Mouse (Mus musculus) embryonic facial prominence, embryonic 10.5 days (tissue): ENCODE data around the gene Pqlc3. TPM values are rescaled to one million over a fixed set of nuclear protein-coding genes. Genes with fewer than 3 reads are reported as not detected.
"Not testable (repeated sequence)": the region's sequence is repeated elsewhere in the genome, so short reads cannot be mapped to it uniquely, and the experiment has no call there.

Source experiments
- DNase-seq: peaks from one replicate; pipeline ENCODE4 v3.0.0-alpha.2; 2017; ENCODE audit warnings: low spot score
- H3K27ac ChIP-seq: fragments of 300-500 bp; sonication (generic); replicated peaks from 2 replicates; pipeline ENCODE4 v1.5.1; 2016; ENCODE audit warnings: mild to moderate bottlenecking
- H3K27me3 ChIP-seq: fragments of 300-500 bp; sonication (generic); replicated peaks from 2 replicates; pipeline ENCODE4 v1.6.1; 2016; ENCODE audit warnings: low read depth, mild to moderate bottlenecking; ENCODE audit not compliant: poor library complexity, severe bottlenecking
- H3K36me3 ChIP-seq: fragments of 300-500 bp; sonication (generic); replicated peaks from 2 replicates; pipeline ENCODE4 v1.6.1; 2016; ENCODE audit warnings: mild to moderate bottlenecking, moderate library complexity
- H3K4me1 ChIP-seq: fragments of 300-500 bp; sonication (generic); 2 replicates; pipeline ENCODE4 v1.6.1; 2016
- H3K4me3 ChIP-seq: fragments of 300-500 bp; sonication (generic); 2 replicates; pipeline ENCODE4 v1.5.1; 2016; ENCODE audit warnings: mild to moderate bottlenecking, moderate library complexity
- H3K9me3 ChIP-seq: fragments of 300-500 bp; sonication (generic); 2 replicates; pipeline ENCODE4 v1.6.1; 2016; ENCODE audit warnings: mild to moderate bottlenecking
- WGBS: fragments of 180-500 bp; shearing (Covaris S2); methylation state at CpG from one replicate; pipeline ENCODE4 v1.1.7; 2016; 5-methylcytosine and 5-hydroxymethylcytosine counted together
- polyA plus RNA-seq: library from polyadenylated mRNA; unstranded; fragments of >200 nt; fragmentation: Nextera tagmentation; extraction: Ambion mirVana; gene quantifications from 2 replicates; pipeline ENCODE4 v1.2.1, GENCODE M21; 2016

Gene Pqlc3
- polyA plus RNA-seq, 1 experiment from 2014 or later: 5.5 TPM

GRCm38 (mm10) chr12:17032694-17033463 is 32.7 kb upstream of the Pqlc3 start:
- Histone ChIP-seq H3K36me3 (no peaks in the 10 kb centered on the region), H3K4me3 (no peak overlapping the region), H3K27ac (0 out of 2 replicates have a peak overlapping the region, but pooled peaks have one; percentile 10), H3K4me1 (no peaks in the 10 kb centered on the region), H3K9me3 (peaks cover 5% of the 10 kb centered on the region; the same call in 1 of the 2 replicates), H3K27me3 (no peaks in the 10 kb centered on the region)
- 39% methylated on average over 13 of the region's 13 CpGs for WGBS
- peak; percentile 82 for DNase-seq

- no peaks in the 10 kb centered on the region for H3K27me3 ChIP-seq
- H3K27ac ChIP-seq: no peak overlapping the region
- H3K9me3 ChIP-seq: peaks cover 5% of the 10 kb centered on the region; the same call in 1 of the 2 replicates
- WGBS: 91% methylated on average over 6 of the region's 6 CpGs
- peaks cover 7% of the 10 kb centered on the region; the same call in 1 of the 2 replicates for H3K4me1 ChIP-seq
- DNase-seq: no peak
- H3K4me3 ChIP-seq: no peak overlapping the region
- no peaks in the 10 kb centered on the region for H3K36me3 ChIP-seq
Observed at GRCm38 (mm10) chr12:17024554-17025110, 24.4 kb upstream of the Pqlc3 start.

- Histone ChIP-seq H3K27ac (no peak overlapping the region), H3K27me3 (no peaks in the 10 kb centered on the region), H3K4me1 (peaks cover 7% of the 10 kb centered on the region; the same call in 1 of the 2 replicates), H3K9me3 (no peaks in the 10 kb centered on the region), H3K36me3 (no peaks in the 10 kb centered on the region), H3K4me3 (no peak overlapping the region)
- WGBS: 87% methylated on average over 4 of the region's 4 CpGs
- DNase-seq: no peak
Observed at GRCm38 (mm10) chr12:17022145-17022544, 21.9 kb upstream of the Pqlc3 start.

GRCm38 (mm10) chr12:17021125-17021524 is 20.9 kb upstream of the Pqlc3 start:
- not testable (repeated sequence) for H3K36me3 ChIP-seq, H3K27me3 ChIP-seq, H3K9me3 ChIP-seq, H3K4me3 ChIP-seq, DNase-seq, H3K4me1 ChIP-seq, H3K27ac ChIP-seq
- 90% methylated on average over 4 of the region's 4 CpGs for WGBS

- WGBS: 39% methylated on average over 4 of the region's 4 CpGs
- DNase-seq: peak; percentile 71
- H3K4me3 ChIP-seq: no peak overlapping the region
- H3K27ac ChIP-seq: no peak overlapping the region
- H3K4me1 ChIP-seq: no peaks in the 10 kb centered on the region
- no peaks in the 10 kb centered on the region for H3K36me3 ChIP-seq
- H3K9me3 ChIP-seq: 0 out of 2 replicates have a peak, but pooled peaks cover 7% of the 10 kb centered on the region
- H3K27me3 ChIP-seq: no peaks in the 10 kb centered on the region
Observed at GRCm38 (mm10) chr12:17018468-17018867, 18.3 kb upstream of the Pqlc3 start.

- 0 out of 2 replicates have a peak, but pooled peaks cover 7% of the 10 kb centered on the region for H3K9me3 ChIP-seq
- 86% methylated on average over 2 of the region's 2 CpGs for WGBS
- no peaks in the 10 kb centered on the region for H3K36me3 ChIP-seq
- peaks cover 8% of the 10 kb centered on the region for H3K4me1 ChIP-seq
- DNase-seq: no peak
- H3K27me3 ChIP-seq: no peaks in the 10 kb centered on the region
- no peak overlapping the region for H3K27ac ChIP-seq
- H3K4me3 ChIP-seq: no peak overlapping the region
Observed at GRCm38 (mm10) chr12:17015711-17016110, 15.5 kb upstream of the Pqlc3 start.

- 74% methylated on average over 2 of the region's 2 CpGs for WGBS
- no peak overlapping the region for H3K27ac ChIP-seq
- no peak overlapping the region for H3K4me3 ChIP-seq
- H3K9me3 ChIP-seq: 0 out of 2 replicates have a peak, but pooled peaks cover 15% of the 10 kb centered on the region
- H3K27me3 ChIP-seq: no peaks in the 10 kb centered on the region
- H3K4me1 ChIP-seq: peaks cover 10% of the 10 kb centered on the region
- H3K36me3 ChIP-seq: no peaks in the 10 kb centered on the region
- DNase-seq: no peak
Observed at GRCm38 (mm10) chr12:17012067-17012899, 12.1 kb upstream of the Pqlc3 start.

- Histone ChIP-seq H3K9me3 (0 out of 2 replicates have a peak, but pooled peaks cover 15% of the 10 kb centered on the region), H3K27ac (peak within 1 kb of the TSS; percentile 65; the same call in 1 of the 2 replicates), H3K36me3 (no peaks in the 10 kb centered on the region), H3K4me1 (peaks cover 10% of the 10 kb centered on the region), H3K27me3 (no peaks in the 10 kb centered on the region), H3K4me3 (peak within 1 kb of the TSS; percentile 59)
- DNase-seq: peak; percentile 89
- 7% methylated on average over 29 of the region's 29 CpGs for WGBS
Observed at GRCm38 (mm10) chr12:17011100-17011870, 11.1 kb upstream of the Pqlc3 start, which contains the start of gene 2410004P03Rik. Gene 2410004P03Rik (minus strand): TSS chr12:17011727.

GRCm38 (mm10) chr12:17009466-17009865 is 9.3 kb upstream of the Pqlc3 start:
- no peaks in the 10 kb centered on the region for H3K27me3 ChIP-seq
- H3K27ac ChIP-seq: no peak overlapping the region

GRCm38 (mm10) chr12:17001211-17001610 is 1.0 kb upstream of the Pqlc3 start:
- Histone ChIP-seq H3K4me3 (no peak overlapping the region), H3K27ac (no peak overlapping the region), H3K27me3 (peaks cover 49% of the 10 kb centered on the region), H3K36me3 (no peaks in the 10 kb centered on the region), H3K4me1 (peaks cover 24% of the 10 kb centered on the region), H3K9me3 (no peaks in the 10 kb centered on the region)
- WGBS: 50% methylated on average over 4 of the region's 4 CpGs
- DNase-seq: no peak

More at GRCm38 (mm10) chr12:17009466-17009865, 9.3 kb upstream of the Pqlc3 start:
- no peaks in the 10 kb centered on the region for H3K36me3 ChIP-seq
- peaks cover 10% of the 10 kb centered on the region for H3K4me1 ChIP-seq
- 0 out of 2 replicates have a peak, but pooled peaks cover 9% of the 10 kb centered on the region for H3K9me3 ChIP-seq
- no peak overlapping the region for H3K4me3 ChIP-seq
- no peak for DNase-seq
- 94% methylated on average over 6 of the region's 6 CpGs for WGBS

- Histone ChIP-seq H3K4me1 (peaks cover 24% of the 10 kb centered on the region), H3K27me3 (peaks cover 49% of the 10 kb centered on the region), H3K4me3 (peak overlapping the region; percentile 73; the same call in 1 of the 2 replicates), H3K36me3 (peaks cover 1% of the 10 kb centered on the region; the same call in 1 of the 2 replicates), H3K9me3 (no peaks in the 10 kb centered on the region), H3K27ac (no peak overlapping the region)
- DNase-seq: no peak
- 57% methylated on average over 6 of the region's 6 CpGs for WGBS
Observed at GRCm38 (mm10) chr12:17000628-17001027, 420 bp upstream of the Pqlc3 start.
